Mouse (Mus musculus) left cerebral cortex, postnatal 25 days (tissue): Measurements from ENCODE around the gene Nkd2. TPM values are rescaled to one million over a fixed set of nuclear protein-coding genes. Genes with fewer than 3 reads are reported as not detected.

ENCODE experiments used
- total RNA-seq, 2 experiments: library from RNA; stranded (reverse); gene quantifications; 2 replicates each; pipeline ENCODE4 v1.2.3; 2021

The Nkd2 gene
- total RNA-seq, 2 experiments from 2014 or later: 2.2 to 2.6 TPM

Other genes with a start within 250 kb of the Nkd2 start
- 100 to 1,000 TPM; 125 to 128 TPM for gene Clptm1l, start 243.6 kb downstream of the Nkd2 start, total RNA-seq
- gene Tert, start 220.7 kb downstream of the Nkd2 start, total RNA-seq: 1 to 10 TPM; 2.2 to 2.3 TPM
- gene Slc6a18, start 169.6 kb downstream of the Nkd2 start, total RNA-seq: not detected
- under 1 TPM in 1 of 2 experiments, not detected in 1; 0.18 TPM for gene Slc6a19, start 142.8 kb downstream of the Nkd2 start, total RNA-seq
- 1 to 10 TPM; 3.6 to 6.8 TPM for gene Slc12a7, start 114.5 kb downstream of the Nkd2 start, total RNA-seq
- 1 to 10 TPM in 1 of 2 experiments, under 1 TPM in 1; 0.82 to 1.1 TPM for gene Trip13, start 90.2 kb upstream of the Nkd2 start, total RNA-seq
- gene Brd9, start 90.2 kb upstream of the Nkd2 start, total RNA-seq: 10 to 100 TPM; 72.0 to 82.5 TPM
- not detected for gene Zdhhc11, start 116.2 kb upstream of the Nkd2 start, total RNA-seq
- gene Tppp, start 161.8 kb upstream of the Nkd2 start, total RNA-seq: 100 to 1,000 TPM; 354 to 373 TPM
- 1 to 10 TPM; 1.1 to 2.1 TPM for gene Cep72, start 214.7 kb upstream of the Nkd2 start, total RNA-seq